Mouse (Mus musculus) stomach, postnatal 0 days (tissue): ENCODE results near the gene Kcnk5.

Source experiments
- CTCF ChIP-seq: IDR thresholded peaks from 2 replicates; pipeline ENCODE4 v1.5.1; 2016; ENCODE audit warnings: antibody characterized with exemption, low read depth, mild to moderate bottlenecking, moderate library complexity
- EP300 ChIP-seq: optimal IDR thresholded peaks from 2 replicates; pipeline ENCODE3; 2016; ENCODE audit warnings: antibody characterized with exemption

DNA sequence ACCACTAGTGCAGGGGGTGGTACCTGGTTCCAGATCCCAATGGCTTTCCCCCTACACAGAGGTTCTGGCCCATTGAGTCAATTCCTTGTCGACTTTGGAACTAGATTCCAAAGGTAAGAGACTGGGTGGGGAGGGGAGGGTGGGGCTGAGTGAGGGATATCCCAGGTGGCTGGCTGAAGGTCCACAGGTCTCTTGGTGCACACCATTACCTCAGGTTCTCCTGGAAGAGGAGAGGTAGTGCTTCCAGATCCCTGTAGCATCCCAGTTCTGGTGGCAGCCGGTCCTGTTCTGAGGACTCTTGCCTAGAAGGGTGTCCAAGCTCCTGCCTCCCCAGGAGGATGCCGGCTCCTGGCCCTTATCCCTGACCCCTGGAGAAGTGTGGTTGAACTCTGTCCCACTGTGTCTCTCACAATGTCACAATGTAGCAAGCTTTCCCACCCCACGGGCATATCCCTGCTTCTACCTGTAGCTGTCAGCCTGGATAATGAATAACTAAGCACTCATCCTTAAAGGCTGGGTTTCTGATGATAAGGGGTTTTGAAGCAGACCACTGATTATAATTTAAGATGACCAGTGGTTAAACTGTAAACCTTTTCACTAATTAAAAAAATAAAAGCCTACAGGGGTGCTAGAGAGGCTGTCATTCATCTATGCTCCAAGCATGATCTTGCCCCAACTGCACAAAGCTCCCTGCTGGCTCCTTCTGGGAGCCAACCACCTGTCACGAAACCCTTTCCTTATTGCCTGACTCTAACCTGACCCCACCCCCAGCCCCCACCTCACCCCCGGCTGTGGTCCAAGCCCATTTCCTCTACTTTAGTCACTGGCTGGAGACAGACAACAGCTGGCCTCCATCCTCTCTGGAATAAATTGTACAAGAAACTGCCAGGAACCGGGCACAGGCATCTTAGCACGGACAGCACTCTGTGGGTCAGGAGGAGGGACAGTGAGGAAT, 22.6 kb downstream of the Kcnk5 start:
- TF ChIP-seq CTCF (no peak), EP300 (no peak)
